Mouse (Mus musculus) cerebellum, adult 2 months (tissue): ENCODE results near the gene 0610010K14Rik.

ENCODE experiments used
- CTCF ChIP-seq: fragments of 200-500 bp; IDR thresholded peaks from 2 replicates; pipeline ENCODE4 v1.5.1; 2011; ENCODE audit warnings: low read depth, mild to moderate bottlenecking, control low read depth, low read length, moderate library complexity, borderline replicate concordance; ENCODE audit not compliant: insufficient read depth
- POLR2A ChIP-seq: fragments of 200-500 bp; IDR thresholded peaks from 2 replicates; pipeline ENCODE4 v1.6.1; 2011; ENCODE audit warnings: low read length, control low read depth, borderline replicate concordance; ENCODE audit not compliant: insufficient read depth

- TF ChIP-seq POLR2A (no peak), CTCF (no peak)
These were observed 22.4 kb downstream of the 0610010K14Rik start for GRCm38 (mm10) chr11:70215301-70215700.
